Mouse (Mus musculus) hindlimb bud, embryonic 11.5 days (tissue): Measurements from ENCODE around the gene Pcsk6.
"Not testable (repeated sequence)": the region's sequence is repeated elsewhere in the genome, so short reads cannot be mapped to it uniquely, and the experiment has no call there.

Experiments
- DNase-seq: peaks from one replicate; pipeline ENCODE4 v3.0.0-alpha.2; 2012; ENCODE audit warnings: low read depth, low spot score; ENCODE audit errors: extremely low spot score

Gene Pcsk6

DNA sequence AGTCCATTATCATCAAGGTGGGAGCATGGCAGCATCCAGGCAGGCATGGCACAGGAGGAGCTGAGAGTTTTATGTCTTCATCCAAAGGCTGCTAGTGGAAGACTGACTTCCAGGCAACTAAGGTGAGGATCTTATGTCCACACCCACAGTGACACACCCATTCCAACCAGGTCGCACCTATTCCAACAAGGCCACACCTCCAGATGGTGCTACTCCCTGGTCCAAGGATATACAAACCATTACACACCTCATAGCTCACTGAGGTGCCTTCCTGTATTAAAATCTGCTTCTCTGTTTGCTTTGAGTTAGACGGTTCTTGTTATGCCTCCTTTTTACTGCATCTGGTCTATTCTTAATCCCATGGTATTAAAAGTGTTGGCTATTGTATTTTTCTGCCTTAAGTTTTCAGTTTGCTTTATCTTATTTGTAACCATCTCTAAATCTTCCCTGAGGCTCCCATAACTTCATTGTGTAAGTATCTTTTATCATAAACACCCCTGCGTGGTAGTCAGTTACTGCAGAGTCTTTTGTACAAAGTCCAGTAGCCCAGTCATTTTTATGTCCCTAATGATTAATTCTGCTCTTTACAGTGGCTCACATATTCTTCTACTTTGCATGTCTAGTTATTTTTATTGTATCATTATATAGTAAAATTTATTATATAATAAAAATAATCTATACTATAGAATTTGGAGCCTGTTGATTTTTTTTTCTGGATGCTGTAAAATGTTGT lies 72.9 kb downstream of the Pcsk6 start:
- DNase-seq, result not testable (repeated sequence)

DNA sequence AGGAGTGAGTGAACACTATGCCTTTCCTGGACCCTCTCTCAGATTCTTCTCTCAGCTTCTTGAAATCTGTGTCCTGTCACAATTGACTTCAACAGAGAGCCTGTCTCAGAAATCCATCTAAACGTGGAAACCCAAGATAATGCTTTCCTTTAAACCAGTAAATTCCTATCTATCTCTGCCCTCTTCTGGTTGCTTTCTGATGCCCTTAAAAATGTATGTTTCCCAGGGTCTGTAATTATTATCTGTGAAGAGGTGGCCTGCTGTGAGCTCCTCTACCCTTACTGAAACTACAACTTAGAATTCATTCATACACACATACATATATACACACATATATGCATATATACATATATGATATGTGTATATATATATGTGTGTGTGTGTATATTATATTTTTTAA lies 73.7 kb downstream of the Pcsk6 start:
- DNase-seq, result no peak

DNA sequence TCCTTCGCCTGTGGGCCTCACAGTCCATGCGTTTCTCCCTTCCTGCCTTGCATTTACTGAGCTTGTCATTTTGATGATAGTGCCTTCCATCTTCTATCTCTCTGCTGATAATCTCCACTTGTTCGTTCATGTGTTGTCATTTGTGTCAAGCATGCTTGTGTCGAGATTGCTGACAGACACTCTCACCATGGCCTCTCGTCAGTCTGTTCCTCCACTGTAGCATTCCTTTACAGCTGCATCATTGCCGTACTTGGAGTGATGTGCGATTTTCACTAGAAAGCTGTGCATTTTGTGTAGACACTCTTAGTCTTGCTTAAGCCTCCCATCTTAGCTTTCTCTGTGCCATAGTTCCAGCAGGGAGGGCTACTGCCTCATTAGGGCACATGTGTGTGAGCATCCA lies 79.5 kb downstream of the Pcsk6 start:
- no peak for DNase-seq

DNA sequence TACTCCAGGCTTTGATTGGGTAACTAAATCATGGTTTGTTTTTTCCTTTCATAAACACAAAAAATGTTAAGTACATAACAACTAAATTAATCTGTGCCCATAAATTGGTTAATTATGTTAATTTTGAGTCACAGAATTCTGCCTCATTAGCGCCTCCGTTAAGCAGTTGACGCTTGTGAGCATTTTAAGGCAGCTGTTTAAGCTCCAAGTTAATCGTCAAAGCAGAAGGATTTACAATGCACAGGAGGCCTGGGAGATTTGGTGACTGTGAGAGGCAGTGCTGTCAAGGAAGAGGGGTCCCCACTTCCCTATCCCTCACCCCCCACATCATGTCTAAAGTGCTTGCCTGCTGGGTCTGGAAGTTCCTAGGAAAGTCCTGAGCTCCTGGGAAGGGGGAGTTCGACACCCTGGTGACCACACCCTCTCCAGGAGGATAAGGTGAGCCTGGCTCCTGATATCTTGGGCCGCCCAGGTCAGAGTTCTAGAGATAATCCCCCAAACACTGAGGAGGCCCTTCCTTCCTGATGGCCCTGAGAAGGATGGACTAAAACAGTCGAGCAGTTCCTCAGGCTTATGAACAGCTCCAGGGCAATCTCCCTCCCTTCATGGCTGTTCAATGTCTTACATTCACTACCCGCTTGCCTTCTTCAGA lies 83.9 kb downstream of the Pcsk6 start:
- no peak for DNase-seq

DNA sequence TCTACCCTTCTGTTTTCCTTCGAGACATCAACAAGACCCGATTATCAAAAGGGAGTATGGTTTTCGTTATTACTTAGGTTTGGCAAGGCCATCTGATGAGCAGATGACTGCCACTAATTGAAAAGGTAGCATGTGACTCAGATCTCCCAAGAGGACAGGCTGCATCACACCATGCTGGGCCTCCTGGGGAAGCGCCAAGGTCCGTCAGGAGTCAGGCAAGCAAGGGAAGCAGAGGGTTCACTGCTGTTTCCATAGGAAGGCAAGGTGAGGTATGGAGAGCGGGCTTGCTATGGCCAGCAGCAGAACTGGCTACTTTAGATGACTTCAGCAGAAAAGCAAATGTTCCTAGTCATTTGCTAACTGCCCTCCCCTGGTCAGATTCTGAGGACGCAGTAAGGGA lies 84.9 kb downstream of the Pcsk6 start:
- DNase-seq, result no peak

DNA sequence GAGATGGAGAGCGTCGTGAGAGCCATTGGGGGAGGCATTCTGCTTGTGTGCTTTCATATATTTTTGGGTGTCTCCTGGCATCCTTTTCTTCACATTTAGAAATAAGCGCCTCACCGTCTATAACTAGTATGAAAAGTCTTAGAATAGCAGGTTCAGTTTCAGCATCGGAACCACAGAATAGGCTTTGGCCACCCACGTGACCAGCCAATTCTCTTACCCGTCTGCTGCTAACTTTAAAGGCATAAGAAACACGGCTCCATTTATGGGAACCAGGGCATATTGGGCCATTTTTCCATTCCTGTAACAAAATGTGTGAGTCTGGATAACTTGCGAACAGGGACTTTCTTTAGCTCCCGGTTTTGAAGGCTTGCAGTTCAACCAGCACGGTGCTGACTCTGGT lies 87.4 kb downstream of the Pcsk6 start:
- no peak for DNase-seq

DNA sequence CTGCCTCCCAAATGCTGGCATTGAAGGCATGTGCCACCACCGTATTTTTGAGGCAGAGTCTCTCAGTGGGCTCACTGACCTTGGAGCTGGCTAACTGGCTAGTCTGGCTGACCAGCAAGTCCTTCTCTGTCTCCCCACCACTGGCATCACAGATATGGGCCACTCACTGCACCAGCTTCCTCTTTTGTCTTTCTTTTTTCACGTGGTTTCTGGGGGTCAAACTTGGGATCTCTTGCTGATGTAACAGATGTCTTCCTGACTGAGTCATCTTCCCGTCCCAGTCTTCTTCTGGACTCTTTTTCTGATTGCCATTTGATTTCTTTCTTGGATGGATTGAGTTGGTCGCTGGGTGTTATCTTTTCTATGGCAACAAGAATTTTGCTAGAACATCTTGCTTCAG lies 93.0 kb downstream of the Pcsk6 start:
- no peak for DNase-seq

DNA sequence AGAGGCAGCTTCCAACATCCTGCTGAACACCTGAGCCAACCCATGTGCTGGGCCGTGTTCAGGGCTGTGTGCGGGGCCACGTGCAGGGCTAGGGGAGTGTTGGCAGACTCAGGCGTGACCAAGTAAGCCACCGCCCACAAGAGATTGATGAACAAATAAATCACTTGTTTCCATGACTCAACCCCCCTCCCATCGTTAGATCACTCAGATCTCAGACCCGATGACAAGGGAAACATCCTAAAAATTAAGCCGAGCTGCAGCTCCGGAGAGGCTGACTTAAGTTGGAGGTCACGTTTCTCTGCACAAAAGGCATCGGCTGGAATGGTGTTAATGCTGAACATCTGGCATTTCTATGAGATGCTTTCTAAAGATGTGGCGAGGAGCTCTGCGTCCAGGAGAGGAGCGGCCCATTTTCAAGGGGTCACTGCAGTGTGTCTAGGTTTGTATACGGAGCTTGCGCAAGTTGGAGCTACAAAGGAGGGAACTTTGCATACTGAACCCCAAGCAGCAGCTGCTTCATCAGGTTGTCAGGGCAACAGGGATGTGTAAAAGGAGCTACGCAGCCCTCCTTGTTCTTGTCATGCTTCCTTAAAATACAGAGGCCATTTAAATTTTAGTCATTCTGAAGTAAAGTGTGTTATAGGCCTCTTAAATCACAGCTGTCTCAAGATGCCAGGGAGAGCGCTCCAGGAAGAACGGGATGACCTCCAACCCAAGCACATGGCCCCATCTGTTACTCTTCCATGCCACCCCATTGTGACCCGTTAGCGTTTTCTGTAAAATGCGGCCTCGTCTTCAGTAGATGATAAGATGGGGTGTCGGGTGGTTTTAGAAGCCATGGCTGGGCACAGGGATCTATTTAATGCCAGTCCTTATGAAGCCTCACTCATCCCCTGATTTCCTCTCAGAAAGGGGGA lies 94.0 kb downstream of the Pcsk6 start:
- peak; percentile 42 for DNase-seq

DNA sequence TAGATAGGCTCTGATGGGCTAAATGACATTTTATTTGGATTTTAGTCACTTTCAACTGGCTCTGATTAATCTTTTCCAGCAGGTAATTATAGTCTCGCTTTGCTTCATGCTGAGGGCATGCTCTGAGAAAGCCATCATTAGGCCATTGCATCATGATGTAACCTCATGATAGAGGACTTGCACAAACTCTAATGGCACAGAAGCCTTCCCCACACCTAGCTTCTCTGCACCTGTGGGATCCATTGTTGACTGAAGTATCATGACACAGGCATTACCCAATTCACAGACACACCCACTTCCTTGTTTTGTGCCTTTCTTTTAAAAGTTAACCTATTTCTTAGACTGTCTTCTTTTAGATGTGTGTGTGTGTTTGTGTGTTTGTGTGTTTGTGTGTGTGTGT lies 95.7 kb downstream of the Pcsk6 start:
- DNase-seq, result no peak

DNA sequence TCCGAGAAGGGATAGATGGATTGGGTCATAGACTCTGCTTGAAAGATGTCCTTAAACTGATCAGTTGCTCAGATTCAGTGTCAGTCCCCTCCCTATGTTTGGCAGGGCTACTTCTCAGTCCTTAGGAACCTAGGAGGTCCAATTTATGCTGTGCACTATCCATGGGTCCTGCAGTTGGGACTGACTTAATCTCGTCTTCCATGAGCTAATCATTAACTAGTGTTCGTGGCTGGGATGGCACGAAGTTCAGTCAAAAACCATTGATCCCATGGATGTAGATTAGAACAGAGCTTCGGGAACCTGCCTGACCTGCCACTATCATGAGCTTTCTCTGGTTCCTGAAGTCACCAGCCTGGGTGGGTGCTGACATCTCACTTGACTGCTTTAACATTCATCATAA lies 96.6 kb downstream of the Pcsk6 start:
- DNase-seq, result no peak

DNA sequence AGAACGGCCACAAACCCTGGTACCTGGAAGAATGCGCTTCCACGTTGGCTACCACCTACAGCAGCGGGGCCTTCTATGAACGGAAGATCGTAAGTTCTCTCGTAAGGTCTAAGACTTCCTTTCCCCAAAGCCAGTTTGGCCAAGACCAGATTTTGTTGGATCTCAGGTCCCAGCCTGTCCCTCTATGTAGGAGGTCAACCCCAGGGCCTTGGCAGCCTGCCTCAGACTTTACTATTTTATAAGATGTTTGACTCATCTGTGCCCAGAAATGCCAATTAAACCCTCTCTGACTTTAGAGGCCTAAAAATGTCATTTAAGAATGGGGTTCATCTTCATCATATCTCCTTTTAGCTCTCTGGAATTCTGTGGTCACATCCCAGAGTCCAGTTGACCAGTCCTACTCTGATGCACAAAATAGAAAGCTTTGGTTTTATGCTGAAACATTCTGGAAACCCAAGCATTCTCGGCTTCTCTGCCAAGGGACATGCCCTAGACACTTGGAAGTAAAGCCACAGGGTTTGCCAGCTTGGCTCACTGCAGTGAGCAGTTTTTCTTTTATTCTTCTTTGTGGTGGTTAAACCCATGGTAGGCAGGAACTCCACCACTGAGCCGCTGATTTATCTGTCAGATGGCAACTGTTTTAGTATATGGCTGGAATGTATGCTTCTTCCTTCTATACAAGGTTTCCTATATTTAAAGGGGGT lies 97.8 kb downstream of the Pcsk6 start:
- no peak for DNase-seq

DNA sequence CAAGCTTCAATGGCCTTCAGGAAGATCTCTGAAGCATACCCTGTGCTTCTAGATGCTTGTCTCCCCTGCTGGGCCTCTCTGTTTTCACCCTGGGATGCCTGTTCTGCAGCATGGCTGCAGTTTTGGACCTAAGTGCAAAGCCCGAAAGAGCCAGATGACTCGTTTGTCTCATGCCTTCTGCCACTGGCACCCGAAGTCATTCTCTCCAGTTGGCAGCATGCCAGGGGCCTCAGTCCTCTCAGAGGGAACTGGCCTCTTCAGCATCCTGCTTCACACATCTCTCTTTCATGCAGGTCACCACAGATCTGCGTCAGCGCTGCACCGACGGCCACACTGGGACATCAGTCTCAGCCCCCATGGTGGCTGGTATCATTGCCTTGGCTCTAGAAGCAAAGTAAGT lies 101.1 kb downstream of the Pcsk6 start:
- DNase-seq, result no peak

DNA sequence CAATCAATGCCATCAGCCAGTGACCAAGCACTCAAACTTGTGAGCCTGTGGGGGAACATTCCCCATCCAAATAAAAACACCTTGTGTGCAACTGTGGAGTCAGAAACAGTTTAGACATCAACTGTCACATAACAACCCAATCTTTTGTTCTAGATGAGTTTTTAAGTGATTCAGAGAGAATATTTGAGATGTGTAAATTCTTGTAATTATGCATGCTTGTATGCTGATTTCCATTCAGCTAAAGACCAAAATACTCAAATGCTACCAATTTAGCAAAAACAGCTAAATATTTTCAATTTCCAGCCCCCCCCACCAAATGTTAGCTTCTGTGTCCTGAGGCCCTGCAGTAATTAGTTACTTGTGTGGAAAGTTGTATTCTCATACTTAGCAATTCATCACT lies 102.9 kb downstream of the Pcsk6 start:
- DNase-seq, result no peak

DNA sequence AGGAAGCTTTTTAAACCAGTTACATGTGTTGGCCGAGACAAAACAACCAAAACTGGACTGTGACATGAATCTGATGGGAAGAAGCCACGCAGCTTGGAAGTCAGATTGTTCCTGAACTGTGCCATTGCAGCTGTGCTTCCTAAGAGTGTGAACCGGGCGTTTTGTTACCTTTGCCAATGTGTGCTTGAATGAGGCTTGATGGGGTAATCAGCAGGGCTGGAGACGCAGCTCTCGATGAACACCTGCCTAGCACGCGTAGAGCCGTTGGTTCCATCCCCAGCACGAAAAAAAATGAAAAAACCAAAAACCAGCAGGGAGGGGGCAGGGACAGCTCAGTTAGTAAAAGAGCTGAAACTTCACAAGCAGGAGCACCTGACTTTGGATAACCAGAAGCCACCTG lies 109.8 kb downstream of the Pcsk6 start:
- no peak for DNase-seq

DNA sequence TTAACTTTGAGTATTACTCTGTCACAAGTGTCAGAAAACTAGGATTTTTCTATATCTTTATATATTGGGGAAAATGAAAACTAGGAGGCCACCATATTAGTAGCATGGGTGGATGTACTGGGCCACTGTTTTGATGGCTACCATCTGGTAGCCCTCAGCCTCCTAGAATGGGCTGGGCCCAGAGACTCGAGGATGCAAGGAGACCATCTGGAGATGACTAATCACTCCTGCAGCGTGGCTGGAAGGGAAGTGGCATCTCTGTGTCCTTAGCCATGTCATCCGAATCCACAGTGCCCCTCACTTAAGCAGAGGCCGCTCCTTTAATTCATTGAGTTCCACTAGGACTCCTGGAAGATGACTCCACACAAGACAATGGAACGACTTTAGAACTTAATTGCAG lies 115.8 kb downstream of the Pcsk6 start:
- no peak for DNase-seq

DNA sequence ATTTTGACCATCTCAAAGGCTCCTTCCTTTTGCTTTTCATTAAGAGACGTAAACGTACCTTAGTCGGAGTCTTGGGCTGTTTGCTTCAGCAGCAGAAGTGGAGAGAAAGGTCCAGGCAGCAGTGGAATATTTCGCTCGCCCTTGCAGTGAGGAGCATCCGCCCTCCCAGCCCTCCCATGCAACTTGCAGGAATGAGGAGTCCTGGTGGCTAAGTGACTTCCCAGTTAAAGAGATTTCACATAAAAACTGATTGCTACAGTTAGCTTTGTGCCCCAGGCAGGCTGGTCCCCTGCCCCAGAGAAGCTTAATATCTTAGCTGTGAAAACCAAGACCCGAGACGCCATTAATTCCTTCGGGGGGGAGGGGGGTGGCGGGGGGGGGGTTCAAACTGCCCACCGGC lies 116.4 kb downstream of the Pcsk6 start:
- DNase-seq, result no peak

DNA sequence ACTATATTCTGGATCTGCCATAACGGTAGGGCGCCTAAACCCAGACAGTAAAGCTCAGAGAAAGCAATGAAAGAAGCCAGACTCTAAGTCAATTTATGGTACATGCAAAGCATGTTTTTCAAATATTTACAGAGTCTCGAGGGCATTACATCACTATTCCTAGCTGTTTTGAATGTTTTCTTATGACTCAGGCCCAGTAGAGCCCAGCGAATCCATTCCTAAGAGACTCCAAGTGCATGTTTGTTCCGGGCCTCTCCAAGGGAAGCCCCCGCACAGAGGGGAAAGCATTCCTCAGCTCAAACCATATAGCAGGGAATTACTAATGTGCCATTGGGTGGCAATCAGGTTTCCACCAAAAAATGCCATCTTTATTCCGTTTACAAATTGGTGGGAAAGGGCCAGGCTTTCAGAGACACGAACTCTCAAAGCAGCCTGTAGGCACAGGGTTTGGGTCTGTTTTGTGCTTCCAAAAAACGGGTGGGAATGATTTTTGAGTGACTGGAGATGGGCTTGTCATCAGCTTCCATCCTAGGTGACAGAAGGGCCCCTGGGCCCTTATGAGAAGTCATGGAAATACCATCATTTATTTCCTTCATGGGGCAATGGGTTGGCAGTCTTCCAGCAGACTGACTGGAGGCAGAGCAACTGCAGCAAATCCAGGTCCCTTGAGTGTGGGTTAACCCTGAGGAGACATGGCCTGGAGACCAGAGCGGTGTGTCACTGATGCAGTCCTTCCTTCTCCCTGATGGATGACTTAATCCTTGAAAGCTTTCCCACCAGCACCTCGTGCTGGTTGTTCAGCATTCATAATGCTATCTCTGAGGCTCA lies 117.7 kb downstream of the Pcsk6 start:
- no peak for DNase-seq

DNA sequence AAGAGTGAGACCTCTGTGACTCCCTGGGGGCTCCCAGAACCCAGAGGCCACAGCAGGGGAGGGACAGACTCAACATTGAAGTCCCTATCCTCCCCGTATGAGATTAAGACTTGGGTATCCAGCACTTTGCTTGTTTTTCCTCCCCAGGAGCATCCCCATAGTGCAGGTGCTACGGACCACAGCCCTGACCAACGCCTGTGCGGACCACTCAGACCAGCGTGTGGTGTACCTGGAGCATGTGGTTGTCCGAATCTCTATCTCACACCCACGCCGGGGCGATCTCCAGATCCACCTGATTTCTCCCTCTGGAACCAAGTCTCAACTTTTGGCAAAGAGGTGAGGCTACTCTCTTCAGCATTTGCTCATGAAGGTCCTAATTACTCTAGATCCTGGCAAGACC lies 118.5 kb downstream of the Pcsk6 start:
- DNase-seq, result no peak

DNA sequence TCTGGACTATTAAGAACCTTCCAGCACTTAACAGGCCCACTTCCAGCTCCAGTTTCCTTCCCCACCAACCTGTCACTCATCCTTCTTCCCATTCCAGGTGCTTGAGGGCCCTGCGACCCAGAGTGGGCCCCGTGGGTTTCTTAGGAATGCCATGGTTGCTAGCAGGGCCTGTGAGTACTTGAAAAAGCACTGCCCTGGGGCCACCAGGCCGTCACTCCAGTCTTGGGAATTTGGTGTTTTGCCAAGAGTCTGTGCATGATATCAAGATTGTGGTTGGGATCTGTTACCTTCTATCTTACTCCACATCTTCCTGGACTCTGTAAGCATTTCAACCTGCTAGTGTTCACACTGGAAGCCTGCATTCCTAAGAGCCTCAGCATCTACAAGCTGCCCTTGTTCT lies 120.5 kb downstream of the Pcsk6 start:
- no peak for DNase-seq

DNA sequence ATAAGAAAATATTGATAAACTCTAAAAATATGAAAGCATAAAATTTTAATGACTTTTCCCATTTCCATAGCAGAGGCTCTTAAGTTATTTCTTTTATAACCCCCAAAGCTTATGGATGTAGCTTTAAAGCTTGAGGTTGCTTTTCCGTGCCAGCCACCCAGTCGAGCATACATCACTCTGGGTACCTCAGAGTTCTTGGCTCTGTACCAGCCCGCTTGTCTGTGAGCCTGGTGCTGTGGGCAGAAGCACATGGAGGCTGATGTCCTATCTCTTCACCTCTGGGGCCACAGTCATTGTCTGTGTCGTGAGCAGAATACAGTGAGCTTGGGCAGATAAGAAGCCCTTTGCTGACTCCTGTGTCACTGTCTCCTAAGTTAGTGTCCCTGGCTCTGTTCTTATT lies 126.7 kb downstream of the Pcsk6 start:
- DNase-seq, result no peak
